Mouse (Mus musculus) neural tube, embryonic 12.5 days (tissue): ENCODE results near the gene Prr7. TPM values are rescaled to one million over a fixed set of nuclear protein-coding genes. Genes with fewer than 3 reads are reported as not detected.

ENCODE experiments used
- ATAC-seq: fragments of 200-750 bp; cut with Nextera tagmentation; 2 replicates; pipeline ENCODE4 v1.8.0; 2017; ENCODE audit warnings: low read depth, mild to moderate bottlenecking, moderate TSS enrichment, moderate library complexity; ENCODE audit not compliant: low FRiP score
- H3K27ac ChIP-seq: fragments of 300-500 bp; sonication (generic); 2 replicates; pipeline ENCODE4 v1.5.1; 2016
- H3K27me3 ChIP-seq: fragments of 300-500 bp; sonication (generic); replicated peaks from 2 replicates; pipeline ENCODE4 v1.6.1; 2016; ENCODE audit warnings: mild to moderate bottlenecking
- H3K36me3 ChIP-seq: fragments of 300-500 bp; sonication (generic); 2 replicates; pipeline ENCODE4 v1.6.1; 2016; ENCODE audit warnings: mild to moderate bottlenecking
- H3K4me1 ChIP-seq: fragments of 300-500 bp; sonication (generic); 2 replicates; pipeline ENCODE4 v1.6.1; 2016
- H3K4me2 ChIP-seq: fragments of 300-500 bp; sonication (generic); replicated peaks from 2 replicates; pipeline ENCODE4 v1.6.1; 2016; ENCODE audit warnings: mild to moderate bottlenecking
- H3K4me3 ChIP-seq: fragments of 300-500 bp; sonication (generic); 2 replicates; pipeline ENCODE4 v1.5.1; 2016
- H3K9ac ChIP-seq: fragments of 300-500 bp; sonication (generic); 2 replicates; pipeline ENCODE4 v1.6.1; 2016; ENCODE audit warnings: mild to moderate bottlenecking
- H3K9me3 ChIP-seq: fragments of 300-500 bp; sonication (generic); 2 replicates; pipeline ENCODE4 v1.6.1; 2016; ENCODE audit warnings: mild to moderate bottlenecking
- WGBS: fragments of 180-500 bp; shearing (Covaris S2); methylation state at CpG from one replicate; pipeline ENCODE4 v1.1.7; 2016; 5-methylcytosine and 5-hydroxymethylcytosine counted together
- microRNA-seq: library from miRNA; unstranded; fragments of <30 nt; microRNA quantifications from one replicate; pipeline ENCODE4, GENCODE M21; 2017
- polyA plus RNA-seq: library from polyadenylated mRNA; unstranded; fragments of >200 nt; fragmentation: Nextera tagmentation; extraction: Ambion mirVana; gene quantifications from 2 replicates; pipeline ENCODE4 v1.2.1, GENCODE M21; 2016

The Prr7 gene
- polyA plus RNA-seq, 1 experiment from 2014 or later, result 1.8 TPM

DNA sequence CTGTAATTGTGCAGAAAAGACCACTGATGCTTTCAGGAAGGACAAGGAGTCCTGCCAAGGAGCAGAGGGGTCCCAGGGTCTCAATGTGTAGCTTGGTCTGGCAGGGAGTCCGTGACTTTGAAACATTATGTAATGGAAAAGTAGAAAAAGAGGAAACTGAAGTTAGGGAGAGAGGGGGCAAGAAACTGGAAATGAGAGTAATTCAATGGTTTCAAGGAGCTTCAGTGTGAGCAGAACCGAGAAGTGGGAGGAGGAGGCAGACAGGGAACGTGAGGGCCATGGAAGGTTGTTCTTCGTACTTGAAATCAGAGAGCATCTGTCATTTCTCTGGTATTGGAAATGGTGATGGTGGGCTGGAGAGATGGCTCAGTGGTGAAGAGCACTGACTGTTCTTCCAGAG, 55.5 kb downstream of the Prr7 start:
- no peak overlapping the region for H3K4me3 ChIP-seq
- H3K9ac ChIP-seq, result no peak overlapping the region
- no peak overlapping the region for H3K27ac ChIP-seq
- H3K4me2 ChIP-seq, result no peak overlapping the region
- H3K27me3 ChIP-seq, result no peaks in the 10 kb centered on the region
- no peaks in the 10 kb centered on the region for H3K36me3 ChIP-seq
- 84% methylated on average over 4 of the region's 4 CpGs for WGBS
- H3K4me1 ChIP-seq, result no peaks in the 10 kb centered on the region
- ATAC-seq, result no peak
- 0 out of 2 replicates have a peak, but pooled peaks cover 2% of the 10 kb centered on the region for H3K9me3 ChIP-seq

DNA sequence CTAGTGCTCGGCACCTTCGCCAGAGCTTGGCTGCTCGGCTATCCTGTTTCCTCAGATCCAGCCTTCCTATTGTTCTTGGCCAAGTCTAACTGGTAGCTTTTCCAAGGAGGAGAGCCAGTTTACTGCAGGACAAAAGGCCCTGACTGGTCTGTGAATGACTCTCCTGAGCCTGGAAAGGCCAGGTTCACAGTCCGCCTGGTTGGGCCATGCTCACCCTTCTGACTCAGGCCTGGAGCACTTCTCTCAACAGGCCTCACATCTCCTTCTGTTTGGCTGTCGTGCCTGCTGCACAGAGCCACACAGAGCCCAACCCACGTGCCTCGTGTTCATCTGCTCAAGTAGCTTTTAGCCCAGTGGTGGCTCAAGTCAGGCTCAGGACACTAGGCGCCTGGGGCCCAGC, 58.7 kb downstream of the Prr7 start:
- H3K27ac ChIP-seq, result no peak overlapping the region

More for the DNA sequence above, 58.7 kb downstream of the Prr7 start:
- Histone ChIP-seq H3K27me3 (no peaks in the 10 kb centered on the region), H3K4me3 (no peak overlapping the region), H3K9ac (no peak overlapping the region), H3K9me3 (0 out of 2 replicates have a peak, but pooled peaks cover 2% of the 10 kb centered on the region), H3K4me2 (no peak overlapping the region), H3K4me1 (no peaks in the 10 kb centered on the region), H3K36me3 (no peaks in the 10 kb centered on the region)
- no peak for ATAC-seq
- 61% methylated on average over 8 of the region's 8 CpGs for WGBS

Small RNA genes lying within 50 kb of the gene (microRNA-seq; reads per million reads assigned to microRNA genes)
- gene Mir6943 (not detected), gene Mir6944 (62.0 reads per million, percentile 45 among the genes with 10 or more reads in this experiment), gene Mir6945 (1.5 reads per million)

Other genes starting within 250 kb of the Prr7 start
- 321 and 339 TPM in 2 replicates for gene Prelid1, start 143.8 kb upstream of the Prr7 start, polyA plus RNA-seq
- gene Rab24, start 142.3 kb upstream of the Prr7 start, polyA plus RNA-seq, result 100.0 and 109 TPM in 2 replicates
- gene Mxd3, start 134.4 kb upstream of the Prr7 start, polyA plus RNA-seq, result 24.3 and 26.0 TPM in 2 replicates
- gene Lman2, start 101.5 kb upstream of the Prr7 start, polyA plus RNA-seq, result 82.0 and 86.1 TPM in 2 replicates
- gene Rgs14, start 94.5 kb upstream of the Prr7 start, polyA plus RNA-seq, result 0.52 and 1.0 TPM in 2 replicates
- gene Slc34a1, start 66.1 kb upstream of the Prr7 start, polyA plus RNA-seq, result 0.22 TPM in 2 replicates
- not detected in 2 replicates for gene Pfn3, start 49.0 kb upstream of the Prr7 start, polyA plus RNA-seq
- 0.17 TPM in 1 of 2 replicates, not detected in the other for gene F12, start 37.5 kb upstream of the Prr7 start, polyA plus RNA-seq
- 51.8 and 52.4 TPM in 2 replicates for gene Grk6, start 19.2 kb upstream of the Prr7 start, polyA plus RNA-seq
- 575 and 596 TPM in 2 replicates for gene Dbn1, start 23.8 kb downstream of the Prr7 start, polyA plus RNA-seq
- 158 and 166 TPM in 2 replicates for gene Pdlim7, start 49.4 kb downstream of the Prr7 start, polyA plus RNA-seq
- gene Dok3, start 65.0 kb downstream of the Prr7 start, polyA plus RNA-seq, result 3.7 and 4.3 TPM in 2 replicates
- gene Ddx41, start 72.4 kb downstream of the Prr7 start, polyA plus RNA-seq, result 64.1 and 64.4 TPM in 2 replicates
- gene Fam193b, start 106.9 kb downstream of the Prr7 start, polyA plus RNA-seq, result 66.9 and 70.7 TPM in 2 replicates
- gene Tmed9, start 109.5 kb downstream of the Prr7 start, polyA plus RNA-seq, result 109 and 111 TPM in 2 replicates
- 42.4 and 44.3 TPM in 2 replicates for gene B4galt7, start 135.6 kb downstream of the Prr7 start, polyA plus RNA-seq
- 78.8 and 80.7 TPM in 2 replicates for gene Caml, start 158.7 kb downstream of the Prr7 start, polyA plus RNA-seq
- 38.2 and 43.5 TPM in 2 replicates for gene Ddx46, start 170.8 kb downstream of the Prr7 start, polyA plus RNA-seq
- 74.6 and 78.9 TPM in 2 replicates for gene B230219D22Rik, start 228.9 kb downstream of the Prr7 start, polyA plus RNA-seq